Mouse (Mus musculus) CH12.LX (cell line): Measurements from ENCODE around the gene Slc10a7. TPM values are rescaled to one million over a fixed set of nuclear protein-coding genes. Genes with fewer than 3 reads are reported as not detected.

Source experiments
- DNase-seq: peaks from one replicate; pipeline ENCODE4 v3.0.0-alpha.2; 2013; ENCODE audit errors: extremely low read depth
- H3K27ac ChIP-seq: 2 replicates; pipeline ENCODE4 v1.5.1; 2012; ENCODE audit warnings: low read depth, mild to moderate bottlenecking, control low read depth, moderate library complexity; ENCODE audit not compliant: insufficient read depth
- H3K27me3 ChIP-seq: replicated peaks from 2 replicates; pipeline ENCODE3; 2012; ENCODE audit warnings: inconsistent platforms
- H3K36me3 ChIP-seq, 2 experiments: replicated peaks in 1 of 2; 2 replicates each; pipeline versions ENCODE3 to v1.6.1; 2012; ENCODE audit warnings: inconsistent platforms in 1 of 2, low read length in 1 of 2, mild to moderate bottlenecking in 1 of 2, mixed read lengths in 1 of 2, moderate library complexity in 1 of 2; ENCODE audit not compliant: control insufficient read depth in 1 of 2, insufficient read depth in 1 of 2
- H3K4me1 ChIP-seq, 2 experiments: 2 replicates each; pipeline ENCODE4 v1.6.1; 2012; ENCODE audit warnings: inconsistent platforms in 1 of 2, moderate library complexity in 1 of 2; ENCODE audit not compliant: insufficient read depth in 2 of 2, control insufficient read depth in 1 of 2
- H3K4me2 ChIP-seq: 2 replicates; pipeline ENCODE4 v1.6.1; 2012; ENCODE audit warnings: low read depth, mild to moderate bottlenecking, control low read depth; ENCODE audit not compliant: poor library complexity, insufficient read depth, severe bottlenecking
- H3K4me3 ChIP-seq, 3 experiments: fragments of 150-350 bp in 1 of 3; sonication (generic) in 1 of 3; replicated peaks in 1 of 3; 2 replicates each; pipeline versions ENCODE3 to v1.5.1; 2011 to 2012; ENCODE audit warnings: low read depth in 2 of 3, low read length in 2 of 3, mild to moderate bottlenecking in 2 of 3, moderate library complexity in 2 of 3, control low read depth in 1 of 3, improper control_type of control experiment in 1 of 3, inconsistent platforms in 1 of 3, mixed read lengths in 1 of 3; ENCODE audit not compliant: poor library complexity in 1 of 3
- H3K79me2 ChIP-seq: replicated peaks from 2 replicates; pipeline ENCODE4 v1.6.1; 2012; ENCODE audit warnings: mild to moderate bottlenecking, moderate library complexity; ENCODE audit not compliant: control insufficient read depth, poor library complexity, insufficient read depth, severe bottlenecking; ENCODE audit errors: extremely low read depth
- H3K9ac ChIP-seq: 2 replicates; pipeline ENCODE4 v1.6.1; 2012; ENCODE audit warnings: low read depth, mild to moderate bottlenecking, control low read depth, moderate library complexity; ENCODE audit not compliant: insufficient read depth
- H3K9me3 ChIP-seq: replicated peaks from 2 replicates; pipeline ENCODE3; 2012; ENCODE audit warnings: low read length, inconsistent platforms, mixed read lengths
- BHLHE40 ChIP-seq: IDR thresholded peaks from 2 replicates; pipeline ENCODE4 v1.6.1; 2011; ENCODE audit warnings: mild to moderate bottlenecking, low read depth, low read length, improper control_type of control experiment
- CHD1 ChIP-seq: IDR thresholded peaks from 2 replicates; pipeline ENCODE4 v1.6.1; 2012; ENCODE audit warnings: low read depth, low read length, improper control_type of control experiment, inconsistent platforms
- CTCF ChIP-seq, 2 experiments: IDR thresholded peaks in 1 of 2; conservative IDR thresholded peaks in 1 of 2; 2 replicates each; pipeline ENCODE4 v1.5.1; 2011 to 2012; ENCODE audit warnings: low read depth in 2 of 2, low read length in 2 of 2, improper control_type of control experiment in 1 of 2, inconsistent platforms in 1 of 2, mild to moderate bottlenecking in 1 of 2, moderate library complexity in 1 of 2
- ELF1 ChIP-seq: IDR thresholded peaks from 2 replicates; pipeline ENCODE4 v1.6.1; 2014; ENCODE audit warnings: low read depth, mild to moderate bottlenecking, inconsistent platforms, low read length, improper control_type of control experiment
- EP300 ChIP-seq: IDR thresholded peaks from 2 replicates; pipeline ENCODE4 v1.6.1; 2011; ENCODE audit warnings: low read length, improper control_type of control experiment
- ETS1 ChIP-seq: conservative IDR thresholded peaks from 2 replicates; pipeline ENCODE4 v1.6.1; 2012; ENCODE audit warnings: low read depth, mild to moderate bottlenecking, inconsistent platforms, low read length, improper control_type of control experiment, moderate library complexity
- HCFC1 ChIP-seq: IDR thresholded peaks from 2 replicates; pipeline ENCODE4 v1.6.1; 2012; ENCODE audit warnings: low read depth, mild to moderate bottlenecking, inconsistent platforms, low read length, improper control_type of control experiment
- JUN ChIP-seq: IDR thresholded peaks from 2 replicates; pipeline ENCODE4 v1.6.1; 2011; ENCODE audit warnings: low read depth, mild to moderate bottlenecking, low read length, improper control_type of control experiment, moderate library complexity; ENCODE audit not compliant: insufficient read depth
- POLR2A ChIP-seq: IDR thresholded peaks from 2 replicates; pipeline ENCODE4 v1.6.1; 2011; ENCODE audit warnings: low read depth, mild to moderate bottlenecking, improper control_type of control experiment, low read length
- POLR2AphosphoS2 ChIP-seq: IDR thresholded peaks from 2 replicates; pipeline ENCODE4 v1.6.1; 2011; ENCODE audit warnings: low read depth, low read length, improper control_type of control experiment
- RCOR1 ChIP-seq: conservative IDR thresholded peaks from 2 replicates; pipeline ENCODE4 v1.6.1; 2012; ENCODE audit warnings: low read depth, mild to moderate bottlenecking, inconsistent platforms, low read length, improper control_type of control experiment
- SIN3A ChIP-seq: IDR thresholded peaks from 2 replicates; pipeline ENCODE4 v1.6.1; 2012; ENCODE audit warnings: low read length, improper control_type of control experiment, inconsistent platforms
- TBP ChIP-seq: conservative IDR thresholded peaks from 2 replicates; pipeline ENCODE4 v1.6.1; 2011; ENCODE audit warnings: low read depth, low read length, improper control_type of control experiment
- TCF12 ChIP-seq: IDR thresholded peaks from 2 replicates; pipeline ENCODE4 v1.6.1; 2014; ENCODE audit warnings: low read depth, mild to moderate bottlenecking, inconsistent platforms, low read length, improper control_type of control experiment
- USF2 ChIP-seq: conservative IDR thresholded peaks from 2 replicates; pipeline ENCODE4 v1.6.1; 2011; ENCODE audit warnings: low read depth, low read length, improper control_type of control experiment
- ZKSCAN1 ChIP-seq: IDR thresholded peaks from 2 replicates; pipeline ENCODE4 v1.6.1; 2012; ENCODE audit warnings: low read depth, inconsistent platforms, low read length, improper control_type of control experiment, borderline replicate concordance
- dilution Hi-C: fragments of 300-500 bp; cut with MboI; formaldehyde crosslinking; loops from 2 replicates; pipeline ENCODE4 v1.14.3; 2020; ENCODE audit warnings: low sequenced_read_pairs; ENCODE audit not compliant: extremely low pct_unique_long_range_greater_than_20kb, extremely low pct_ligation_motif_present
- in situ Hi-C: fragments of 300-500 bp; cut with MboI; formaldehyde crosslinking; loops from 3 replicates; pipeline ENCODE4 v1.14.3; 2019; ENCODE audit warnings: low sequenced_read_pairs, low pct_ligation_motif_present, low pct_unique_long_range_greater_than_20kb, mixed read lengths
- polyA plus RNA-seq: library from polyadenylated mRNA; unstranded; fragments of >175 nt; gene quantifications from 2 replicates; pipeline ENCODE4 v1.2.1, GENCODE M21; 2012; ENCODE audit warnings: low read depth; ENCODE audit not compliant: insufficient read length
- total RNA-seq, 2 experiments: library from RNA; depleted of rRNA; stranded (reverse); fragments of 300-350 nt in 1 of 2; fragments of >200 nt in 1 of 2; gene quantifications; 2 replicates each; pipeline ENCODE4 v1.2.3; 2012 to 2014

Gene Slc10a7
- total and polyA plus RNA-seq, 3 experiments, result 10.8 to 20.4 (median 16.3) TPM

- in situ Hi-C loops, result loop anchor here (25.0 kb wide), 1 partner anchor 380 kb away; no protein-coding TSS in a partner anchor
- no peak overlapping the region for H3K4me2 ChIP-seq
- dilution Hi-C loops, result no loop called here
- no peaks in the 10 kb centered on the region for H3K4me1 ChIP-seq
- H3K4me3 ChIP-seq, result no peak overlapping the region
- no peaks in the 10 kb centered on the region for H3K79me2 ChIP-seq
- peaks cover 4% of the 10 kb centered on the region for H3K9me3 ChIP-seq
- H3K27me3 ChIP-seq, result no peaks in the 10 kb centered on the region
- no peak overlapping the region for H3K9ac ChIP-seq
- H3K36me3 ChIP-seq, result peaks cover 0 to 20% of the 10 kb centered on the region in 2 experiments
- no peak overlapping the region for H3K27ac ChIP-seq
- TF ChIP-seq TCF12 (no peak), BHLHE40 (no peak), TBP (no peak), ETS1 (no peak), POLR2AphosphoS2 (no peak), SIN3A (no peak), CHD1 (no peak), POLR2A (no peak), RCOR1 (no peak), EP300 (no peak), ZKSCAN1 (no peak), ELF1 (no peak), HCFC1 (no peak), CTCF (conservative IDR thresholded peaks at IDR 0.05 in 1 of 2, IDR thresholded peaks at IDR 0.05 in 1 of 2; ENCODE audit: low read depth in 2 of 2, low read length in 2 of 2) (no peak)
- DNase-seq, result no peak
Measured at GRCm38 (mm10) chr8:78641919-78642318, 132.8 kb downstream of the Slc10a7 start.

- Histone ChIP-seq H3K27ac (no peak overlapping the region), H3K4me2 (no peak overlapping the region), H3K4me1 (no peaks in the 10 kb centered on the region), H3K4me3 (no peak overlapping the region), H3K27me3 (no peaks in the 10 kb centered on the region), H3K9ac (no peak overlapping the region), H3K79me2 (no peaks in the 10 kb centered on the region), H3K36me3 (peaks cover 0 to 16% of the 10 kb centered on the region in 2 experiments), H3K9me3 (peaks cover 4% of the 10 kb centered on the region)
- dilution Hi-C loops, result no loop called here
- no peak for TF ChIP-seq JUN
- no peak for TF ChIP-seq USF2
- no peak for TF ChIP-seq TCF12
- DNase-seq, result no peak
- in situ Hi-C loops, result loop anchor here (25.0 kb wide), 1 partner anchor 380 kb away; no protein-coding TSS in a partner anchor
Measured at GRCm38 (mm10) chr8:78642376-78642775, 133.2 kb downstream of the Slc10a7 start.
